Mouse (Mus musculus) yolk sac, embryonic 10.5 days (tissue): ENCODE data around the gene Prodh2.
A peak's percentile ranks its signal among the peaks of the same experiment; 100 is the strongest.
"Not testable (repeated sequence)": the region's sequence is repeated elsewhere in the genome, so short reads cannot be mapped to it uniquely, and the experiment has no call there.

Experiments used
- DNase-seq: peaks from one replicate; pipeline ENCODE4 v3.0.0-alpha.2; 2017; ENCODE audit warnings: low spot score

Gene Prodh2

DNA sequence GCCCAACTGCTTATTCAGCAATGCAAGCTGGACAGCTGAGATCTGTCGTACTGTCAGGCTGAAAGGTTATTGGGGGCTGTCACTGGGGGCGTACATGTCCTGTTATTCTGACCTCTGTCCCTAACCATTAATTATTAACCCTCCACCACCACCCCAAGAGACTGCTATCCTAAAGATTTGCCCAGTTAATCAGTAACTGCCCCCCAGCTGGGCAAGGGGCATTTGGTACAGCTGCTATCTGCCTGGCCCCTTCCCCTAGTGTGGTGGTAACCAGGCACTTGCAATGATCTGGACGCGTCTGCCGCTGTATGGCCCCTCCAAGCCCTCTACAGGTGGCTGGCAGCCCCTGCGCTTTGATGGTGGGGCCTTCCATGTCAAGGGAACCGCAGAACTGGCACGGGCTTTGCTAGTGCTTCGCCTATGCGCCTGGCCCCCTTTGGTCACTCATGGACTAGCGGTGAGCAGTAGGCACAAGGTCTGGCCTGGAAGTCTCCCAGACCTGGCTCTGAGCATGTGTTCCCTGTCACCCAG, at the start of gene Prodh2:
Prodh2 (plus strand) TSS at position 222 of the 531 bp plus-strand sequence.
- DNase-seq, result peak; percentile 87

DNA sequence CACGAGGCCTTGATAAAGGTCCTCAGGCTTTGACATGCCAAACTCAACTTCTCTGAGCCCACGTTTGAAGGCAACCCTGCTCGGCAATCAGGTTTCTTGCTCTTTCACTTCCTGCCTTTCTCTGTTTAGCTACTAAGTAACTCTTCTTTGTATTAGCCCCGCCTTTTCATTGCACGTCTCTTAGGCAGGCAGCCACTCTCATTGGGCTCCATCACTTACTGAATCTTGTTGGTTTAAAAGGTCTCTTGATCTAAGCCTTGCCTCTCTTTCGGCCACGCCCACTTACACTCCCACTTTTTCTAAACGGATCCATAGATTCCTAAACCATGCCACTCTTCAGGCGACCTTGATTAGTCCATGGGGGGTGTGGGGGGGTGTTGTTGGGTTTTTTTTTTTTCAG, 49.7 kb upstream of the Prodh2 start:
- DNase-seq, result no peak

DNA sequence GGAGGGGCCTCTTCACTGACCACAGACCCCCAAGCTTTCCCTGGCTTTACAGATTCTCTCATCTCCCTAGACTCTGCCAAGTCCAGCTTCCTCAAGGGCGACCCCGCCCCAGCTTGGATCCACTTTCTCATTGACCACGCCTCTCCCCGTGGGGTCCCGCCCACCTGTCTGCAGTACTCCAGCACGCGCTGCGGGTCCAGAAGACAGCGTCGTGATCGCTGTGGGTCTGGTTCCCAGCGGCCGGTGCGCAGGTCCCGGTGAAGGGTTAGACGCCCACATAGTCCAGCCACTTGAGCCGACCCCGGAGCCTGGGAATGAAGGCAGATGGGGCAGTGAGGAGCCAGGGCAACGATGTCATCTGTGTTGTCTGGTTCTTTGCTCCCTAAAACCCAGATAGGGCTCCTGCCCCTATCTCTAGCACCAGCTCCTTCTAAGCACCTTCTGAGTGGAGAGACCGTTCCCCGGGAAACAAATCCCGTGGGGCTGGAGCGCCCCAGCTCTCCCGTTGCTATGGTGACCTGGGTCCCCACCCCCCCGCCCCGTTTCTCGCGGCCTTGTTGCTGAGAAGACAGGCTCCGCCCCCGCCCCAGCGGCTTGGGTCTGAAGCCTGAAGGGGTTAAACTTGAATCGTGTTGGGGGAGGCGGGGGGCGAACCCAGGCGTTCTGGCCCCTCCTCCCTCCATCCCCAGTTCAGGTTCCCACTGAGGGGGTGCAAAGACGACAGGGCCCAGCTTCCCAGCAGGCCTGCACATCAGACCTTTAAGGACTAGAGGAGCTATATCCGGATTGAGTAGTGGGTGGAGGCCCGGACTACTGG, 49.1 kb upstream of the Prodh2 start:
- DNase-seq, result peak; percentile 35

DNA sequence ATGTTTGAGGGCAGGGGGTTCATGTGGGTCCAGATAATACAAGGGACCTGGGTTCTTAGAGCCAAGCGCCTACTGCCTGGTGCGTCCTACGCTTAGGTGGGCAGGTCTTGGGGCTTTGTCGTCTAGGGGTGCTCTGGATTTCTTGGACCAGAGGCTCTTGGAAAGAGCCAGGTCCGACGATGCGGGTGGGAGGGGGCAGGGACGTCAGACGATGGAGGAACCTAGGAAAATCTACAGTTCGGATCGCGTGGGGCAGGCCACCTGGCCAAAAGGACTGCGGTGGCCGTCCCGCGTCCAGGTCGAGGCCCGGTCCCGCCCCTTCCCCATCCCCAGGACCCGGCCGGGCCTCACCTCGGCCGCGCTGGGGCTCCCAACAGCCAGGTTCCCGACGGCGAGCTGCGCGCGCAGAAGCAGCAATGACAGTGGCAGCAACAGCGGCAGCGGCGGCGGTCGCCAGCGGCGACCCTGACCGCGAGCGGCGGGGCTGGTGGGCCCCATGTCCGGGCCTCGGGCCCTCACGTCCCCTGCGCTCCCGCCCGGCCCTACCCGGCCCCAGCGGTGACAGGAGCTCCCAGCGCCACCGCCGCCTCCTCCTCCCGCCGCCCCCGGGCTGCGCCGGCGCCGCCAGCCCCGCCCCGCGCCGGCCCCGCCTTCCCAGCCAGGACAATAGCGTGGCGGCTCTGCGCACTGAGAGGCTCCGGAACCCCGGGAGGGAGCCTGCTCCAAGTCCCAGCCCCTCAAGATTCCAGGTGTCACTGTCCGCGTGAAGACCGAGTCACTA, 48.3 kb upstream of the Prodh2 start, which contains the start of gene Aplp1:
Aplp1 (minus strand) TSS at position 565 of the 781 bp plus-strand sequence.
- DNase-seq, result peak; percentile 68

DNA sequence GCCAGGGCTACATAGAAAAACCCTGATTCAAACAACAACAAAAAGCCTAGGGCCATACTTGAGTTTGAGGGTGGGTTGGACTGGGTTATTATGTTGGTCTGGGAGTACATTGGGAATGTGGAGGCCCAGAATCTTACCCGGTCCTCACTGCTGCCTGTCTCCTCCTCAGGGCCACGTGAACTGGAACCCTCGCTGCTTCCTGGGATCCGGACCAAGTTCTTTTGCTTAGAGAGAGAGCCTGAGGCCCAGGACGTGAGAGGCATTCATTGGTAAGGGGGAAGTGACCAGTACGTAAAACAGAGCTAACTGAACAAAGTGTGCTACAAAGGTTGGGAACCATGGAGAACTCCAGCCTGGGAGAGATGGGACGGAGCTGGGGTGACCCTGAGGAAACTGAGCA, 43.2 kb upstream of the Prodh2 start:
- no peak for DNase-seq

DNA sequence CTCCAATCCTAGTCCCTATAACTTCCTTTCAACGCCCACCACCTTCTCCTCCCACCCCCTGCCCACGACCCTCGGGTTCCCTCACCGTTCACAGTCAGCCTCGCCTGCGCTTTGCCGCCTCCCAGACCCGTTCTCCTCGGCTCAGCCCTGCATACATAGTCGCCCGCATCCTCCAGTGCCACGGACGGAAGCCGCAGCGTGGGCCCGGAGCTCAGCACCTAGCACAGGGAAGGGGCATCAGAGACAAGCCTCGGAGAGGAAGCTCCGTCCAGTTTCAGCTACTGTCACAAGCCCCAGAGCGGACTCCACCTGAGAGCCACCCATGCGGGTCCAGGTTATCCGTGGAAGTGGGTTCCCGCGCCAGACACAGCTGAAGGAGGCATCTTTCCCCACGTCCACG, 40.1 kb upstream of the Prodh2 start:
- DNase-seq, result no peak

DNA sequence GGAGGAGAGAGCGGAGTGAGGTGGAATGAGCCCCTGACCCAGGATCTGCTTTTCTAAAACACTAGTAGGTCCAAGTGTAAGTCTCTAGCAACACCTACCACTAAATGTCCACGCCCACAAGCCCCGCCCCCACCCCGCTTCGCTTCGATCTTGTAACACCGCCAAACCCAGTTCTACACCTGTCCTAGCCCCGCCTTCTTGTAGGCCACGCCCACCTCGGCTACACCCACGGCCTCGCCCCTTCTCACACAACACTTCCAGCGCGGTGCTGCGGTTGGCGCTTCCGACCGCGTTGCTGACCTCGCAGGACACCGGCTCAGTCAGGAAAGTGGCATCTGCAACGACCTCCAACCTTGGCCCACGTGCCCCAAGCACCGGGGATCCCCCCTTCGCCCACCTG, 39.7 kb upstream of the Prodh2 start:
- peak; percentile 68 for DNase-seq

DNA sequence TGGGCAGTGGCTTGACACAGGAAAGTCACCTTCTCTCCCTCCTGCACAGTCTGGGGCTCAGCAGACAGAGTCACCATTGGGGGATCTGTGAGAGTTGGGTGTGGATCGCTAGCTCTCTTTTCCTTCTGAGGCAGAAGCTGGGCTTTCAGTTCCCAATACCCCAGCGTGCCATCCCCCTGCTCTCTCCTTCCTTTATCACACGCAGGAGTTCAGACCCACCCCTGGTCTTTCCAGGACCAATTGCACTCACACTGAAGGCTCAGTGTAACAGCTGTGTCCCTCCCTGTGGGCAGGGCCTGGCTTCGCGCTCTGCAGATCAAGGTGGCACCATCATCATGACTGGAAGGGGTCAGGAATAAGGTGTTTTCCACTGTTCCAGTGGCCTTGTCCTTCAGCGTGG, 39.2 kb upstream of the Prodh2 start:
- DNase-seq, result no peak

DNA sequence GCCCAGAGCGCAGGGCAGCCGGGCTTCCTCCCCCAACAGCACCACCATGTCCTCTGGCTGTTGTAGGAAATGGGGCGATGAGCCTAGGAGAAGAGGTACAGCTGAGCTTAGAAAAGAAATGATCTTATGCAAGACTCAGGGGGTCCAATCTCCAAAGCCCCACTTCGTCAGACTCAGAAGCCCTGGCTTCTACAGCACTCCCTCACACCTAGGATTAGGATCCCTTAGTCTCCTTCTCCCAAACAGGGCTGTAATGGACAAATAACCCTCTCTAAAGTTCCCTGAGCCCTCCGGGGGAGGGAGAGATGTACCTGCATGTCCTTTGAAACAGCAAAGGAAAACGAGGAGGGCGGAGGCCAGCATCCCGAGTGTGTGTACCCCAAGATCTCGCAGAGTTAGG, 36.9 kb upstream of the Prodh2 start:
- DNase-seq, result no peak

DNA sequence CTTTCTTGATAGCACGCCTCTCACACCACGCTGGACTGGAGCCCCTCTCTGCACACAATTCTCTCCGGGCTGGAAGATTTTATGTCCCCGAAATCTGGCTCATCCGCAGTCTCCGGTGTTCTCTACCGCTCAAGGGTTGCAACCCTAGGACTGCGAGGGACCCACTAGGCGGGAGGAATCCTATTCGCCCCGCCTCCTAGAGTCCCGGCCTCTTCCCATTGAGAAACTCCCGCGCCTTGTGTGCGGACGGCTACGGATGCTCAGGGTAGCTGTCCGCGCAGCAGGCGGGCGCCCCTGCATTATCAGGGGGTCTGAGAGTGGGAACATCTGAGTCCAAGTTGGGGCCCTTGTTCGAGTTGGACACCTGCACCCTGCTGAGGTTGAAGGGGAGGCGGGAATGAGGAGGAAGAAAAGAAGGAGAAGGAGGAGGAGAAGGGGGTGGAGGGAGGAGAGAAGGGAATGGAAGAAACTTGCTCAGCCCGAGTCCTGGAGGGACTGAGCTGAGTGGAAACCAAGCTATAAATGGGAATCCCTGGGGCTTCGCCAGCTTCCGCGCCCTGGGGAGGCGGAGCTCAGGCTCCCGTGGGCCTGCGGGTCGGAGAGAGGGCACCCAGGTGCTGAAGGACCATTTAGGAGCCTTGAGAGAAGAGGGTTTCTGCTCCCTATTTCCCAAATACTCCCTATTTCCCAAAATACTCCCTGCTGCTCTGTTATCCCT, 36.4 kb upstream of the Prodh2 start:
- no peak for DNase-seq

DNA sequence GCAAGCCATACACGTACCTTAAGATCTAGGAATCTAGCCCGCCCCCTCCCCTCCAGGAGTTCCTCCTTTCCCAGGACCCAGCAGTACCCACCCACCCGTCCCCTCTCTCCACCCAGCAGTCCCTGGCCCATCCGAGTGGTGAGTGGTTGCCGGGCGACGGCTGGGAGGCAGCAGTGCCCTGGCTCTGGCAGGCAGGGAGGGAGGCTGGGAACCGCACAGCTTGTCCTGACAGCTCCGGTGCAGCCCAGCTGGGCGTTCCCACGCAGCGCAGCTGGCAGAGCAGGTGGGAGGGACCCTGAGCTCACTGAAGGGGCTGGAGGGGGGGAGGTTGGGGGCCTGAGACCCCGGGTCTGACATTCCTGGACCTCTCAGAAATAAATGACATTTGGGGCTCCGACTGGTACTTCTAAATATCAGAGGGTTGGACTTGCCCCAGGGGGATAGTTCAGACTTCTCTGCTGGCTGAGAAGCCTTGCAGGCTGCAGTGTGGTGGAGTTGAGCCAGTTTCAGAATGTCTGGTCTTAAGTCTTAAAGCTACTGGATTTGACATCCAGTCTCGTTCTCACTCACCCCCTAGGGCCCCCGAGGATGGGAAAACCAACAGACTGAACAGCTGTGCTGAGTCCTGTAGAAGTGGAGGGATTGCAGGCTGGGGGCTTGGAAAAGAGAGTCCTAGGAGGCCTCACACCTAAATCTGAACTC, 35.6 kb upstream of the Prodh2 start, which contains the start of the genes Kirrel2 and Nphs1:
Kirrel2 (minus strand) TSS at position 62 of the 702 bp plus-strand sequence.
Nphs1 (plus strand) TSS at position 687 of the 702 bp plus-strand sequence.
- no peak for DNase-seq

DNA sequence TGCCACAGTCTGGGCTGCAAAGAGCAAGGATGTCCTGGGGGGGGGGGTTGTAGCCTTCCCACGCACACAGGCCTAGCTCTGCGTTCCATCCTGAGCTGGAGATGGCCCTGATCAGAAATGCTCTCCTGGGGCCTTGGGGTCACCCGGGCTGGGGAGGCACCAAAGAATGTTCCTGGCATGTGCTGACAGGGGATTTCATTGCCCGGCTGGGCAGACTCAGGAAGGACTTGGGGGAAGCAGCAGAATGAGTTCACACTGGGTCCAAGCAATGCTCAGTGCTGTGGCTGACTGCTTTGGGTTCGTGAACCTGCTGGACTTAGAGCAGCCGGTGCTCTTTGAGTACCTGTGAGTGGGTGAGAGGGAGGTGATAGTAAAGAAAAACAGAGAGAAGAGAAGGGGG, 33.9 kb upstream of the Prodh2 start:
- no peak for DNase-seq

DNA sequence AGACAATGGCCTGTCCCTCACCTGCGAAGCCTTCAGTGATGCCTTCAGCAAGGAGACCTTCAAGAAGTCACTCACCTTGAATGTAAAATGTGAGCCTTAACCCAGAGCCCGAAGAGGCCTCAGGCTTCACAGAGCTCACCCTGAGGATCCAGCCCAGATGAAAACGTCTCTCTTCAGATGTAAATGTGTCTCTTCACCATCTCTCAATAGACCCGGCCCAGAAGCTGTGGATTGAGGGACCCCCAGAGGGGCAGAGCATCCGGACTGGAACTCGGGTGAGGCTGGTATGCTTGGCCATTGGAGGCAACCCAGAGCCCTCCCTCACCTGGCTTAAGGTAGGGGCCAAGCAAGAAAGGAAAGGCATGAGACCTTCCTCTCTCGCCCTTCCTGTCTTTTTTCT, 29.9 kb upstream of the Prodh2 start:
- no peak for DNase-seq

DNA sequence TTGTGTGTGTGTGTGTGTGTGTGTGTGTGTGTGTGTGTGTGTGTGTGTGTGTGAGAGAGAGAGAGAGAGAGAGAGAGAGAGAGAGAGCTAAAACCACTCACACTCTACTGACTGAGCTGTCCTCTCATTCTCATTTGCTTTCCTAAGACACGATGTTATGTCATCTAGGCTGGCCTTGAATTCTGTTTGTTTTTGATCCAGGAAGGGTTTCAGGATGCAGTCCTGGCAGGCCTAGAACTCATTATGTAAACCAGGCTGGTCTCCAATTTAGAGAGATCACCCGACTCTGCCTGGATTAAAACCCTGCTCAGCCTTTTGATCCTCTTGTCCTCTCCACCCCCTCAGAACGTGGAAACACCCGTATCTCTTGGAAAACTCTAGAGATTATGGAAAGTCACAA, 29.4 kb upstream of the Prodh2 start:
- no peak for DNase-seq

DNA sequence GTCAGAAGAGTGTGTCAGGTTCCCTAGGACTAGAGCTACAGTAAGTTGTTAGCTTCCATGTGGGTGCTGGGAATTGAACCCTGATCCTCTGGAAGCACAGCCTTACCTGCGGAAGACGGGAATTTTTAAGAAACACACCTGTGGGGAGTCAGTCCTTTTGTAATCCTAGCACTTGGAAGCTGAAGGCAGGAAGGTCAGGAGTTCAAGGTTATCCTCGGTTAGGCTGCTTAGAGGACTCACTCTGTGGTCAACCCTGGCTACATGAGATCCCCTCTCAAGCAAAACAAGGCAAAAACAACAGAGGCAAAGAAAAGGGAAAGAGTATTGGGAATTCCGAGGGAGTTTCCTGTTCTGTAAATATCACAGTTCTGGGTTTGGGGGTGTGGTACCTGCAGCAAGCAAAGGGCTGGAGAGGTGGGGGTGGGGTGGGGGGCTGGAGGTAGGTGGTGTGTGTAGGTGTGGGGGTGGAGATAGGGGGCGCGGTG, 28.6 kb upstream of the Prodh2 start:
- no peak for DNase-seq

DNA sequence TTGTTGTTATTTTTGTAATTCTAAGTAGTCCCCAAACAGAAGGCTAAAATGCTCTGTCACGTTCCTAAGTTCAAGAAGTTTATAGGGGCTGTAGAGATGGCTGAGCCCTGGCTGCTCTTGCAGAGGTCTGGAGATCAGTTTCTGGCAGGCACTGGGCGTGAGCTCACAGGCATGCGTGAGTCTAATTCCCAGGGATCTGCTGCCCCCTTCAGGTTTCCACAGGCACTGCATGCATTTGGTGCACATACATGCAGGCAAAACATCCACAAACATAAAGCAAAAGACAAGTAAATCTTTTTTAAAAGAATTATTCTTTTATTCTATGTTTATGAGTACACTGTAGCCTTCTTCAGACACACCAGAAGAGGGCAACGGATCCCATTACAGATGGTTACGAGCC, 21.0 kb upstream of the Prodh2 start:
- peak; percentile 22 for DNase-seq

DNA sequence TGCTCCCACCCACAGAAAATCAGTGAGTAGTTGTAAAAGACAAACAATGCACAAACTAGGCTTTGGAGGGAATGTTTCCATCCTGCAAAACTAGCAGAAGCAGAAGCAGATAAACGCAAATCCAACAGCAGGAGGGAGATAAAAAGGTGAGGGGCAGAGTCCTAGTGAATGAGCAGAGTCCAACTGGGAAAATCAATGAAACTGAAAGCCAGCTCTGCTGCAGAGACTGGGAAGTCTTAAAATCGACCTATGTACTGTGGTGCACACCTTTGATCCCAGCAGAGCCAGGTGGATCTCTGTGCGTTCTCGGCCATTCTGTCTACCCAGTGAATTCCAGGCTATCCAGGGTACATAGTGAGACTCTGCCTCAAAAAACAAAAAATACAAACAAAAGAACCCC, 18.4 kb upstream of the Prodh2 start:
- DNase-seq, result peak; percentile 81

DNA sequence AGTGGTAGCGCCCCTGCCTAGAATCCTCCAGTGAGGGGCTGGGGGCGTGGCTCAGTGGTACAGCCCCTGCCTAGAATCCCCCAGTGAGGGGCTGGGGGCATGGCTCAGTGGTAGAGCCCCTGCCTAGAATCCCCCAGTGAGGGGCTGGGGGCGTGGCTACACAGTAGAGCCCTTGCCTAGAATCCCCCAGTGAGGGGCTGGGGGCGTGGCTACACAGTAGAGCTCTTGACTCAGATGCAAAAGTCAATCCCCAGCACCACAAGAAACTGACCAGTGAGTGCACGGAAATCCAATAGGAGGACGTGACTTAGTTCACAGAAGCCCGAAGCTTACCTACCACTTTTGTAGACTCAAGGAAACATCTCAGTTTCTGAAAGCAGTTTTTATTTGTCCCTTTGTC, 17.3 kb upstream of the Prodh2 start:
- not testable (repeated sequence) for DNase-seq

DNA sequence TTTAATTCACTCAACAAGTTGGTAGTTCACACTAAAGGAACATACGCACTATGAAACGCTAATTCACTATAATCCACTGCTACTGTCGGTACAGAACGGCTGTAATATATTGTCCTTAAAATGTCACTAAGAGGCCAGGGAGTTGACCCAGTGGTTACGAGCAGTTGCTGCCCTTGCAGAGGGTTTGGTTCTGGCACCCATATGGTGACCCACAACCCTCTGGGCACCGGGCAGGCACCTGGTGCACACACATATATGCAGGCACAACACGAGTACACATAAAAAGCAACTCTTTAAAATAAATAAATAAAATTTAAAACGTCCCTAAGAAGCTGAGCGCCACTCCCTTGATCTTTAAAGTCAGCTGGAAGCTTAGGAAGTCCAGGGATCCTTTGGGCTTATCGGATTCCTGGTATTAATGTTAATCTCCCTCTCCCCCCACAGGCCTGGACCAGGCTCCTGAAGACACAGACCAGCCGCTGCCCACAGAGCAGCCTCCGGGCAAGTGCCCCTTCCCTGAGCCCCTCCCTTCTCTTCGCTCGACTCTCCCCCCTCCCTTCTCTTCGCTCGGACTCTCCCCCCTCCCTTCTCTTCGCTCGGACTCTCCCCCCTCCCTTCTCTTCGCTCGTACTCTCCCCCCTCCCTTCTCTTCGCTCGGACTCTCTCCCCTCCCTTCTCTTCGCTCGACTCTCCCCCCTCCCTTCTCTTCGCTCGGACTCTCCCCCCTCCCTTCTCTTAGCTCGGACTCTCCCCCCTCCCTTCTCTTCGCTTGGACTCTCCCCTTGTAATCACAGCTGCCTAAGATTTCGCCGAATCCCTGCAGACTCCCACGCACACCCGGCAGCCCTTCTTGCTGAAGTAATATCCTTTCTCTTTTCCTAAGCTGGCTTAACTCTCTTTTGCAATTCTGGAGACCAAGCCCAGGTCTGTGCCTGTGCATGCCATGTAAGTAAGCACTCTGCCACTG, 15.7 kb upstream of the Prodh2 start:
- peak; percentile 78 for DNase-seq

DNA sequence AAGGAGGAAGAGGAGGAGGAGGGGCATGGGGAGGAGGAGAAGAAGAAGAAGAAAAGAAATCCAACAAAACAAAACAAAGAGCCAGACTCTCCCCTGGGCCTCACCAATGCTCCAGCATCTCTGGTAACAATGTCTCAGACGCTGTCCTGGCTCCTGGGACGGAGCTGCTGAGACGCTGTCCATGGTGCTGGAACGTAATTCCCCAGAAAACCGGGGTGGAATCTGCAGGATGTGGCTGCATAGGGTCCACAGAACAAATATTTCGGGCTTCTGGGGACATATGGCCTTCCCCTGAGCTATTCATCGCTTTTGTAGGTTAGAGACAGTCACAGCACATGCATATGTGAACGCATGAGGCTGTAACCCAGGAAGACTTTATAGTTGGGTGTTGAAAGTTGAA, 9.2 kb upstream of the Prodh2 start:
- peak; percentile 30 for DNase-seq
